9 mouse cellular contexts compared by ENCODE assay signal in genomic region chr5:99728649-99729212, GRCm38 (mm10). TPM values are rescaled to one million over a fixed set of nuclear protein-coding genes. Genes with fewer than 3 reads are reported as not detected.
DNase-seq lines count a peak whose midpoint lies in the region; ATAC-seq and TF ChIP-seq lines count a peak whose summit lies in the region.
"Had no signal": no experiment of that assay in that cellular context is flagged by ENCODE, and none has a peak within 500 bp of the region (broad histone marks: within the 10 kb centered on the region; RNA-seq: fewer than 3 reads in every experiment).

Gene Rasgef1b (minus strand): TSS chr5:99729065.

- intact Hi-C loops in heart, adult 2 months (cut with DNase I): no loop called here

- TF ChIP-seq EP300 in heart, adult 2 months (IDR thresholded peaks at IDR 0.05; ENCODE audit: insufficient read depth, low read depth, low read length): no peak

- peak within 1 kb of the TSS; percentile 99 for H3K4me2 ChIP-seq in embryonic facial prominence, embryonic 12.5 days (replicated peaks)
- H3K4me2 ChIP-seq in limb, embryonic 13.5 days (replicated peaks): peak within 1 kb of the TSS; percentile 97
- H3K4me2 ChIP-seq in midbrain, embryonic 15.5 days: peak within 1 kb of the TSS; percentile 96
- H3K4me2 ChIP-seq in stomach, embryonic 15.5 days: peak within 1 kb of the TSS; percentile 100

- under 1% methylated on average over 43 of the region's 53 CpGs for WGBS in embryonic facial prominence, embryonic 12.5 days
- under 1% methylated on average over 50 of the region's 53 CpGs for WGBS in heart, adult 2 months
- WGBS in limb, embryonic 13.5 days: 0% methylated on average over 37 of the region's 53 CpGs
- WGBS in midbrain, embryonic 15.5 days: under 1% methylated on average over 47 of the region's 53 CpGs
- WGBS in stomach, embryonic 15.5 days: under 1% methylated on average over 44 of the region's 53 CpGs

- DNase-seq in CD4-positive, CD25-positive, alpha-beta regulatory T cell, adult 2 months (ENCODE audit: low read depth, low spot score): peak; percentile 30
- DNase-seq in heart, adult 2 months: peak; percentile 77 to 80
- DNase-seq in kidney, adult 18-20 months: peak; percentile 80

- no peak within 1 kb of the TSS for H3K27ac ChIP-seq in embryonic facial prominence, embryonic 12.5 days
- H3K27ac ChIP-seq in heart, adult 2 months: no peak within 1 kb of the TSS
- H3K27ac ChIP-seq in limb, embryonic 13.5 days: peak within 1 kb of the TSS; percentile 79
- H3K27ac ChIP-seq in midbrain, embryonic 15.5 days: peak within 1 kb of the TSS; percentile 92
- H3K27ac ChIP-seq in stomach, embryonic 15.5 days: no peak within 1 kb of the TSS

- peaks cover 21% of the 10 kb centered on the region; the same call in 1 of the 2 replicates for H3K27me3 ChIP-seq in embryonic facial prominence, embryonic 12.5 days
- peaks cover 5% of the 10 kb centered on the region for H3K27me3 ChIP-seq in heart, adult 2 months (ENCODE audit: control insufficient read depth, insufficient read depth, low read length)
- H3K27me3 ChIP-seq in limb, embryonic 13.5 days: peaks cover 6% of the 10 kb centered on the region; the same call in 1 of the 2 replicates
- no peaks in the 10 kb centered on the region for H3K27me3 ChIP-seq in midbrain, embryonic 15.5 days (replicated peaks)
- peaks cover 14% of the 10 kb centered on the region; the same call in 1 of the 2 replicates for H3K27me3 ChIP-seq in stomach, embryonic 15.5 days (replicated peaks)

- no peaks in the 10 kb centered on the region for H3K79me2 ChIP-seq in heart, adult 2 months (replicated peaks; ENCODE audit: control insufficient read depth, insufficient read depth, low read length)

- peak within 1 kb of the TSS; percentile 49 for H3K9ac ChIP-seq in embryonic facial prominence, embryonic 12.5 days
- H3K9ac ChIP-seq in heart, adult 2 months (ENCODE audit: low read depth, low read length): peak within 1 kb of the TSS; percentile 77
- H3K9ac ChIP-seq in limb, embryonic 13.5 days: peak within 1 kb of the TSS; percentile 67
- peak within 1 kb of the TSS; percentile 85 for H3K9ac ChIP-seq in midbrain, embryonic 15.5 days
- peak within 1 kb of the TSS; percentile 50 for H3K9ac ChIP-seq in stomach, embryonic 15.5 days

- peaks cover 14% of the 10 kb centered on the region for H3K4me1 ChIP-seq in embryonic facial prominence, embryonic 12.5 days
- peaks cover 5% of the 10 kb centered on the region for H3K4me1 ChIP-seq in heart, adult 2 months (ENCODE audit: control insufficient read depth, insufficient read depth, low read length)
- peaks cover 16% of the 10 kb centered on the region for H3K4me1 ChIP-seq in limb, embryonic 13.5 days
- H3K4me1 ChIP-seq in midbrain, embryonic 15.5 days: peaks cover 16% of the 10 kb centered on the region
- peaks cover 13% of the 10 kb centered on the region; the same call in 1 of the 2 replicates for H3K4me1 ChIP-seq in stomach, embryonic 15.5 days

- no peaks in the 10 kb centered on the region for H3K9me3 ChIP-seq in embryonic facial prominence, embryonic 12.5 days
- H3K9me3 ChIP-seq in limb, embryonic 13.5 days: no peaks in the 10 kb centered on the region
- H3K9me3 ChIP-seq in midbrain, embryonic 15.5 days: no peaks in the 10 kb centered on the region
- no peaks in the 10 kb centered on the region for H3K9me3 ChIP-seq in stomach, embryonic 15.5 days

- no peak for TF ChIP-seq POLR2A in heart, adult 2 months (IDR thresholded peaks at IDR 0.05; ENCODE audit: insufficient read depth, low read depth, low read length)

- ATAC-seq in CD4-positive, CD25-positive, alpha-beta regulatory T cell, adult 4 months: no peak
- ATAC-seq in embryonic facial prominence, embryonic 12.5 days (ENCODE audit: insufficient number of reproducible peaks, insufficient read depth, low FRiP score, low TSS enrichment): peak; percentile 90
- peak; percentile 86 for ATAC-seq in limb, embryonic 13.5 days (ENCODE audit: low FRiP score, low read depth)
- peak; percentile 93 for ATAC-seq in midbrain, embryonic 15.5 days (replicated peaks)
- ATAC-seq in stomach, embryonic 15.5 days (ENCODE audit: insufficient read depth, low FRiP score, low read depth): peak; percentile 90

- no peaks in the 10 kb centered on the region for H3K36me3 ChIP-seq in embryonic facial prominence, embryonic 12.5 days
- H3K36me3 ChIP-seq in heart, adult 2 months (ENCODE audit: control insufficient read depth, insufficient read depth, low read length): no peaks in the 10 kb centered on the region
- H3K36me3 ChIP-seq in limb, embryonic 13.5 days: no peaks in the 10 kb centered on the region
- no peaks in the 10 kb centered on the region for H3K36me3 ChIP-seq in midbrain, embryonic 15.5 days (replicated peaks)
- H3K36me3 ChIP-seq in stomach, embryonic 15.5 days: no peaks in the 10 kb centered on the region

- peak within 1 kb of the TSS; percentile 60 for H3K4me3 ChIP-seq in embryonic facial prominence, embryonic 12.5 days
- peak within 1 kb of the TSS; percentile 64 for H3K4me3 ChIP-seq in heart, adult 2 months
- peak within 1 kb of the TSS; percentile 68 for H3K4me3 ChIP-seq in limb, embryonic 13.5 days
- peak within 1 kb of the TSS; percentile 89 for H3K4me3 ChIP-seq in midbrain, embryonic 15.5 days
- H3K4me3 ChIP-seq in stomach, embryonic 15.5 days (replicated peaks): peak within 1 kb of the TSS; percentile 66
- H3K4me3 ChIP-seq: myocyte had no signal

- TF ChIP-seq CTCF in heart, adult 2 months (IDR thresholded peaks at IDR 0.05): no peak

RNA-seq across cellular contexts. Expression of gene Rasgef1b, which starts in this region (rescaled TPM):
- polyA plus RNA-seq in CD4-positive, CD25-positive, alpha-beta regulatory T cell, adult 4 months (2017; shearing (Covaris generic)): 1 to 10 TPM; 1.5 to 4.1 TPM
- 11.7 and 13.5 TPM in 2 replicates for polyA plus RNA-seq in embryonic facial prominence, embryonic 12.5 days (2016; fragmentation: Nextera tagmentation; extraction: Ambion mirVana)
- 10 to 100 TPM in 1 of 2 experiments, 1 to 10 TPM in 1; 9.3 to 17.7 TPM for total RNA-seq in heart, adult 2 months (2021)
- 4.3 and 5.7 TPM in 2 replicates for polyA plus RNA-seq in heart, adult 2 months (2012; rRNA removed)
- polyA plus RNA-seq in limb, embryonic 13.5 days (2015; fragmentation: Nextera tagmentation; extraction: Ambion mirVana): 16.0 and 18.7 TPM in 2 replicates
- polyA plus RNA-seq in midbrain, embryonic 15.5 days (2015; fragmentation: Nextera tagmentation; extraction: Ambion mirVana): 65.7 and 68.2 TPM in 2 replicates
- 11.6 and 12.0 TPM in 2 replicates for polyA plus RNA-seq in stomach, embryonic 15.5 days (2015; fragmentation: Nextera tagmentation; extraction: Ambion mirVana)

Comparison
In these comparisons a context has a peak if more than half of its experiments do, and no peak if none do; other contexts are left out.
1. DNase-seq: peak in every context shown above with its lines; median percentile 80 in kidney, adult 18-20 months; 78 in heart, adult 2 months; 30 in CD4-positive, CD25-positive, alpha-beta regulatory T cell, adult 2 months.
2. H3K27ac ChIP-seq: peak in limb, embryonic 13.5 days (single experiment) and midbrain, embryonic 15.5 days (single experiment); none in embryonic facial prominence, embryonic 12.5 days (single experiment), heart, adult 2 months (single experiment) and stomach, embryonic 15.5 days (single experiment).
3. Peak in every context shown above with its lines, with median percentiles within 50 percentile points of each other: H3K4me2 ChIP-seq, H3K4me3 ChIP-seq and H3K9ac ChIP-seq.